Mouse (Mus musculus): ENCODE data around the gene Rin3. TPM values are rescaled to one million over a fixed set of nuclear protein-coding genes. Genes with fewer than 3 reads are reported as not detected.

Rin3 gene
- polyA plus RNA-seq, 1 experiment from 2014 or later: 9.9 TPM

DNA sequence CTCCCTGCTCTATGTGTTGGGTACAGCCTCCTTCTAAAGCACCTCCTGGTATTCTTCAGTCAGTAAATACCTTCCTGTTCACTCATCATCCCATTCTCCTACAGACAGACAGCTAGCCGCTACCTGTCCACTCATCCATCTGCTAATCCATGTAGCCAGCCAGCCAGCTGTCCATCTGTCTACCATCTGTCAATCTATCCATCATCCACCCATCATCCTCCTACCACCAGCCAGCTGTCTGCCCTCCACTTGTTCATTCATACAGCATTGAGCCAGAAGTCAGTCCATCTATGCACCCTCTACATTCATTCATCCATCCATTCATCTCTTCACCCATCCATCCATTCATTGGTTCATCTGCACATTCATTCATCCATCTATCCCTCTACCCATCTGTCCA, 6.7 kb downstream of the Rin3 start:
- peaks cover 65% of the 10 kb centered on the region for H3K4me1 ChIP-seq (replicated peaks)
- no peak overlapping the region for H3K9ac ChIP-seq
- no peak overlapping the region for H3K4me3 ChIP-seq
- ATAC-seq (ENCODE audit: insufficient number of reproducible peaks, low FRiP score): no peak
- H3K27me3 ChIP-seq (replicated peaks): no peaks in the 10 kb centered on the region
- no peaks in the 10 kb centered on the region for H3K36me3 ChIP-seq
- no peak overlapping the region for H3K27ac ChIP-seq (ENCODE audit: poor library complexity, severe bottlenecking)
- no peak overlapping the region for H3K4me2 ChIP-seq
- WGBS: 90% methylated on average over 1 of the region's 1 CpGs
- H3K9me3 ChIP-seq (replicated peaks): no peaks in the 10 kb centered on the region

DNA sequence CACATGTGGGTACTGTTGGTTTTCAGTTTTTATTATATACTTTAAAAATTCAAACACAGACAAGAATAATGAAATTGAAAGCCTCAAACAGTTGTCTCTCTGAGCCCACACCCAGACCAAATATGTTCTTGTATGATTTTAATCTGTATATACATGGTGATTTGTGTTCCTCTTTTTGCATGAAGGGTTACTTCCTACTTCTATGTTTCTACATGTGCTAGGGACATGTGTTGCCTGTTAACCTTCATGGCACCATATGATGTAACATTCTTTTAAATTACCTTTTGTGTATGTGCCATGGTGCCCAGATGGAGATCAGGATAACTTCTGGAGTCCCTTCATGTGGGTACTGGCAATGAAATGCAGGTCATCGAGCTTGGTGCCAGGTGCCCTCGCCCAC, 7.8 kb downstream of the Rin3 start:
- Histone ChIP-seq H3K4me3 (no peak overlapping the region), H3K9ac (no peak overlapping the region), H3K9me3 (replicated peaks) (no peaks in the 10 kb centered on the region), H3K4me2 (no peak overlapping the region), H3K36me3 (0 out of 2 replicates have a peak, but pooled peaks cover 5% of the 10 kb centered on the region), H3K27me3 (replicated peaks) (no peaks in the 10 kb centered on the region), H3K27ac (ENCODE audit: poor library complexity, severe bottlenecking) (no peak overlapping the region), H3K4me1 (replicated peaks) (peaks cover 64% of the 10 kb centered on the region)
- 85% methylated on average over 2 of the region's 2 CpGs for WGBS
- no peak for ATAC-seq (ENCODE audit: insufficient number of reproducible peaks, low FRiP score)

DNA sequence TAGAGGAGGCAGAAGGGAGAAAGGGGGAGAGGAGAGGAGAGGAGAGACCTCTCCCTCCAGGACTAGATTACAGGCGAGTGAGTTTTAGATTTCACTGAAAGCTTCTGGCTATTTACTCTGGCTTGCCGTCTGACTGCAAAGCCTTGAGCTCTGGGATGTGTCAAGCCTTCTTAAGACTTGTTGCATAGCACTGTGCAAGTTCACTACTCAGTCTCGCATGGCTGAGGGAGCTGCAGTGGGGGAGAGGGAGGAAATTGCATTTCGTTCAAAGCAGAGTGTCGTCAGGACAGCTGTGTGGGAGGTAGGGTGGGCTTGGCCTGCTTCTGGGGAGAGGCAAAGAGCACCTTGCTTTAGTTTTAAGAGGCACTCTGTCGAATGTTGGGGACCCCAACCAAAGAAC, 8.8 kb downstream of the Rin3 start:
- WGBS: 19% methylated on average over 6 of the region's 6 CpGs
- Histone ChIP-seq H3K36me3 (0 out of 2 replicates have a peak, but pooled peaks cover 5% of the 10 kb centered on the region), H3K9ac (no peak overlapping the region), H3K4me3 (no peak overlapping the region), H3K27me3 (replicated peaks) (no peaks in the 10 kb centered on the region), H3K27ac (ENCODE audit: poor library complexity, severe bottlenecking) (peak overlapping the region; percentile 47; the same call in 1 of the 2 replicates), H3K4me2 (no peak overlapping the region), H3K9me3 (replicated peaks) (no peaks in the 10 kb centered on the region), H3K4me1 (replicated peaks) (peaks cover 56% of the 10 kb centered on the region)
- no peak for ATAC-seq (ENCODE audit: insufficient number of reproducible peaks, low FRiP score)

DNA sequence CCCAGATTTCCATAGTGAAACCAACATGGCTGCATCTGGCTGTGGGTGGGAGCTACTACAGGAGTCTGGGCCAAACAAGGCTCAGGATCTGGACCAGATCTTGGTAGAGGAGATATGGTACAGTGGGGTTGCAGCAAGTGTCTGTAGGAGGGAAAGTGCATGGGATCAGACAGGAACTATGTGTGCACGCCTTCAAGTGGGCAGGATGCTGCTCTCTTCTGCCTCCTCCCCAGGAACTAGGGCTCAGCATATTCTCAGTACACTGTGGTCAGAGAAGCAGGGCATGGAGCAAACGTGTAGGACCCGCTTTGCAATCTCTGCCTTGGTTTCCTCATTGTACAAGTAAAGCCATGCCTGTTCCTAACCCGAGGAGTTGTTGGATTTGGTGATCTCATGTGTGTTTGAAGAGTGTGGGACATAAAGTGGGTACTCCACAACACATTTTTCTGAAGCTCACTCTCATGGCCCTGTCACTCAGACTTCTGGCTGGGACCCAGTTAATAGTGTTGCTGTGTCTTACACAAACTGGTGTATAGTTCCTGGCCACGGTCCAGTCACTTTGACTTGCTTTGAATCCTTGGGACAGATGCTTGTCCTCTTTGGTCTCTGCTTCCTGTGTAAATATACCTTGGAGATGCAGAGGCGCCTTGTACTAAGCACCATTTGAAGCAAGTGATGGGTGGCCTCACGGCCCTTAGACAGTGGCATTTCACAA, 9.8 kb downstream of the Rin3 start:
- H3K9me3 ChIP-seq (replicated peaks): no peaks in the 10 kb centered on the region
- H3K4me2 ChIP-seq: no peak overlapping the region
- ATAC-seq (ENCODE audit: insufficient number of reproducible peaks, low FRiP score): no peak
- H3K27ac ChIP-seq (ENCODE audit: poor library complexity, severe bottlenecking): peak overlapping the region; percentile 47; the same call in 1 of the 2 replicates
- H3K9ac ChIP-seq: no peak overlapping the region
- peaks cover 47% of the 10 kb centered on the region for H3K4me1 ChIP-seq (replicated peaks)
- H3K4me3 ChIP-seq: no peak overlapping the region
- H3K27me3 ChIP-seq (replicated peaks): no peaks in the 10 kb centered on the region
- 0 out of 2 replicates have a peak, but pooled peaks cover 5% of the 10 kb centered on the region for H3K36me3 ChIP-seq
- WGBS: 74% methylated on average over 7 of the region's 7 CpGs

DNA sequence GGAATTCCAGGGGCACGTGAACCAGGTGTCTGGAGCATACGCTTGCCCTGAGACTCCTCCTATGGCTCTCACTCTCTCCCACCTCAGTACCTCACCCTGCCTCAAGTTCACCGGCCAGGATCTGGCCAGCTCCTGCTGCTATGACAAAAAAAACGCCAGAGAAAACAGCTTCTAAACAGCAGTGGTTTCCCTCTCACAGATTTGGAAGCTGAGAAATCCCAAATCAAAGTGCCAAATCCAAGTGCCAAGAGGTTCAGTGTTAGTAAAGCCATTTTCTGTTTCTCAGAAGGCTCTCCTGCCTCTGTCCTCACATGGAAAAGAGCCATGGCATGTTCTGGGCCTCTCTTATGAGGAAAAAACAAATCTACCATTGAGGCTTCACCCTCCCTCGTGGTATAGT, 11.8 kb downstream of the Rin3 start:
- no peak for ATAC-seq (ENCODE audit: insufficient number of reproducible peaks, low FRiP score)
- H3K27me3 ChIP-seq (replicated peaks): no peaks in the 10 kb centered on the region
- H3K9ac ChIP-seq: no peak overlapping the region
- H3K4me3 ChIP-seq: no peak overlapping the region
- WGBS: 65% methylated on average over 5 of the region's 5 CpGs
- H3K4me1 ChIP-seq (replicated peaks): peaks cover 37% of the 10 kb centered on the region
- H3K27ac ChIP-seq (ENCODE audit: poor library complexity, severe bottlenecking): no peak overlapping the region
- H3K36me3 ChIP-seq: 0 out of 2 replicates have a peak, but pooled peaks cover 5% of the 10 kb centered on the region
- no peak overlapping the region for H3K4me2 ChIP-seq
- no peaks in the 10 kb centered on the region for H3K9me3 ChIP-seq (replicated peaks)

DNA sequence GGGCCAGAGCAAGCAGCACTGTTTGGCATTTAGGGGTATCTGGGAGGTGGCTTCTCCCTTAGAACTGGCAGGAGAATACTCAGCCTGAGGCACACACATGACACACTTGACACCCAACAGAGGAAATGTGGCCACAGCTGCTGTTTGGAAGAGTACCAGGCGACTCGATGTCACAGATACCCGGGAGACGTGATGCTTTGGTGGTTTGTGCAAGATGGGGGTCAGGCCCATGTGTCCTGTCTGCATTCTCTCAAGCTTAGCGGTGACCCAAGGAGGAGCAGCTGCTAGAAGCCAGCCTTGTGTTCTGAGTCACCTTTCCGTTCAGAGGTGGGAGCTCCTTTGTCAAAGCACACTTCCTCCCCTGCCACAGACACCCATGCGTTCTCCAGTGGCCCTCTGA, 12.4 kb downstream of the Rin3 start:
- no peaks in the 10 kb centered on the region for H3K27me3 ChIP-seq (replicated peaks)
- H3K4me2 ChIP-seq: no peak overlapping the region
- 52% methylated on average over 7 of the region's 7 CpGs for WGBS
- no peaks in the 10 kb centered on the region for H3K9me3 ChIP-seq (replicated peaks)
- peaks cover 37% of the 10 kb centered on the region for H3K4me1 ChIP-seq (replicated peaks)
- H3K9ac ChIP-seq: no peak overlapping the region
- no peak overlapping the region for H3K4me3 ChIP-seq
- no peak overlapping the region for H3K27ac ChIP-seq (ENCODE audit: poor library complexity, severe bottlenecking)
- 0 out of 2 replicates have a peak, but pooled peaks cover 5% of the 10 kb centered on the region for H3K36me3 ChIP-seq
- ATAC-seq (ENCODE audit: insufficient number of reproducible peaks, low FRiP score): no peak

DNA sequence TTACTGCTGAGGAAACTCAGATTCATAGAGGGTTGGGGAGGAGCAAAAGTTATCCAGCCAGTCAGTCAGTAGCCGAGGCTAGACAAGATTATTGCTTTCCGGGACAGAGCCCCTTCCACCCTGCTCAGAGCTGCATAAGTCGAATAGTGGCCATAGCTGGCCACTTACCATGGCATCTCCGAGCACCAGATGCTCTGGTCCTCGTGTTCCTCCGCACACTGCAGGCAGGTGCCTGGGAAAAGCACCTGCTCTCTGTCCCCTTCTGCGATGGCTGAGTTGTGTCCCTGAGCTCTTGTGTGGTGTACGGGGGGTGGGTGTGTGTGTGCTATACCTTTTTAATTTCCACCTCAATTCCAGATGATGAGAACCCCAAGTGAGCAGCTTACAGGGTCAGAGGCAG, 12.8 kb downstream of the Rin3 start:
- Histone ChIP-seq H3K9ac (no peak overlapping the region), H3K4me2 (no peak overlapping the region), H3K4me1 (replicated peaks) (peaks cover 37% of the 10 kb centered on the region), H3K27ac (ENCODE audit: poor library complexity, severe bottlenecking) (no peak overlapping the region), H3K4me3 (no peak overlapping the region), H3K9me3 (replicated peaks) (no peaks in the 10 kb centered on the region), H3K27me3 (replicated peaks) (no peaks in the 10 kb centered on the region), H3K36me3 (0 out of 2 replicates have a peak, but pooled peaks cover 5% of the 10 kb centered on the region)
- ATAC-seq (ENCODE audit: insufficient number of reproducible peaks, low FRiP score): no peak
- 70% methylated on average over 8 of the region's 8 CpGs for WGBS

DNA sequence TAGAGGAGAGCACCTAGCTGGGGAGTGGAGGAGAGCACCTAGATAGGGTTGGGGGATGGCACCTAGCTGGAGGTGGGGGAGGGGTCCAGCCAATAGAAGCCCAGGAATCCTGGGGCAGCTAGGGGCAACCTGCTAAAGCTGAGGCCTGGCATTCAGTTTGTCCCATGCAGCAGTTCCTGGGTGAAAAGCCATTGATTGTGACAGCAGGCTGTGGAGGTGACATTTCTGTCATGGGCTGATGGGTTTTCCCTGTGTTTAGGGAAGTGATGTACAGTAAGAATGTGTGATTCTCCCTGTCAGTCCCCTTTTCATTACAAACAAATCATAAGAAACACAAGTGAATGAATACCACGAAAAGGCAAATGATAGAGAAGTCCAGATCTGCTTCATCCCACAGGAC, 13.5 kb downstream of the Rin3 start:
- no peak overlapping the region for H3K9ac ChIP-seq
- no peak overlapping the region for H3K27ac ChIP-seq (ENCODE audit: poor library complexity, severe bottlenecking)
- peaks cover 38% of the 10 kb centered on the region for H3K4me1 ChIP-seq (replicated peaks)
- 83% methylated on average over 1 of the region's 1 CpGs for WGBS
- H3K4me3 ChIP-seq: no peak overlapping the region
- no peaks in the 10 kb centered on the region for H3K9me3 ChIP-seq (replicated peaks)
- H3K36me3 ChIP-seq: 0 out of 2 replicates have a peak, but pooled peaks cover 5% of the 10 kb centered on the region
- ATAC-seq (ENCODE audit: insufficient number of reproducible peaks, low FRiP score): no peak
- H3K27me3 ChIP-seq (replicated peaks): no peaks in the 10 kb centered on the region
- H3K4me2 ChIP-seq: no peak overlapping the region

DNA sequence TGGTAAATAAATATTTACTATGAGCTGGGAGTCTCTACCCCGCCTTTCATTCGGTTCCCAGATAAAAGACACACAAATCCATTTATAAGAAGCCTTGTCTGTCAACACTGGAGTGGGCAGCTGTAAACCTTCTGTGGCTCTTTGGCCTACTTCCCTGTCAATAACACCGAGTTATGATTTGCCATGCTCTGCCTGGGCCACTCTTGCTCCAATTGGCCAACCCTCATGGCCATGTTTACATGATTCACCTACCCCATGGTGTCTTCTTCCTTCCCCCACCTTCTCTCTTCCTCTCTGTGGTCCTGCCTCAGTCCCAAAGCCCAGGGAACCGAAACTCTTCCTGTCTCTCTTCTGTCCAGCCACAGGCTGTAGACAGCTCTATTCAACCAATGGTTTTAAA, 14.1 kb downstream of the Rin3 start:
- H3K4me1 ChIP-seq (replicated peaks): peaks cover 39% of the 10 kb centered on the region
- H3K9ac ChIP-seq: no peak overlapping the region
- H3K9me3 ChIP-seq (replicated peaks): no peaks in the 10 kb centered on the region
- 76% methylated on average over 4 of the region's 4 CpGs for WGBS
- no peaks in the 10 kb centered on the region for H3K27me3 ChIP-seq (replicated peaks)
- no peak for ATAC-seq (ENCODE audit: insufficient number of reproducible peaks, low FRiP score)
- no peak overlapping the region for H3K4me2 ChIP-seq
- 0 out of 2 replicates have a peak, but pooled peaks cover 5% of the 10 kb centered on the region for H3K36me3 ChIP-seq
- H3K4me3 ChIP-seq: no peak overlapping the region
- H3K27ac ChIP-seq (ENCODE audit: poor library complexity, severe bottlenecking): no peak overlapping the region

DNA sequence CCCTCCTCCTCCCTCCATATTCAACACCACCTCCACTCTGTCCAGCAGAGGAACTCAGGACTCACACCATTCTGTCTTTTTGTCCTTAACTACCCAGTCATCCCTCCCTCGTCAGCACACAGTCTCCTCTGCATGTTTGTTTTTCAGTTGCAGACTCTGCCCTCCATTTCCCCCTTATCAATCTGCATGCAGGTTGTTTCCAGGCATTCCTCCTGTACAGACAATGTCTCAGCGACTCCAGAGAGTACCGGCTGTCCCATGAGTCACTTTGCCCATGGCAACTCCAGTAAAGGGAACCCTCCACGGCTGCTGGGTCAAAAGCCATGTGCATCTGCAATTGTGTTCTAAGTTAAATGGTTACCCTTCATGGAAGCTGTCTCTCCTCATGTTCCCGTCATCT, 16.4 kb downstream of the Rin3 start:
- 31% methylated on average over 5 of the region's 5 CpGs for WGBS
- H3K4me2 ChIP-seq: no peak overlapping the region
- H3K4me3 ChIP-seq: no peak overlapping the region
- H3K4me1 ChIP-seq (replicated peaks): peaks cover 53% of the 10 kb centered on the region
- peak; percentile 44 for ATAC-seq (ENCODE audit: insufficient number of reproducible peaks, low FRiP score)
- no peak overlapping the region for H3K27ac ChIP-seq (ENCODE audit: poor library complexity, severe bottlenecking)
- H3K9me3 ChIP-seq (replicated peaks): no peaks in the 10 kb centered on the region
- H3K36me3 ChIP-seq: 0 out of 2 replicates have a peak, but pooled peaks cover 5% of the 10 kb centered on the region
- H3K9ac ChIP-seq: no peak overlapping the region
- H3K27me3 ChIP-seq (replicated peaks): no peaks in the 10 kb centered on the region

DNA sequence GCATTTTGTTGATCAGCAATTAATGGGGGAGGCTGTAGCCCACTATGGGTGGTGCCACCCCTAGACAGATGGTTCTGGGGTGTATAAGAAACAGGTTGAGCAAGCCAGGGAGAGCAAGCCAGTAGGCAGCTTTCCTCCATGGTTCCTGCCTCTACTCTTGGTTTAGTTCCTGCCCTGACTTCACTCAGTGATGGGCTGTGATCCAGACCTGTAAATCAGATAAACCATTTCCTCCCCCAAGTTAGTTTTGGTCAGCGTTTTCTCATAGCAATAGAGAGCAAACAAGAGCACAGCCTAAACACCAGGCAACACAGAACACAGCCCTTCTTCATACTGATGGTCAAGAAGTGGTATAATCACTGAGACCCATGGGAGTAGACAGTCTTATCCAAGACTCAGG, 18.7 kb downstream of the Rin3 start:
- H3K27ac ChIP-seq (ENCODE audit: poor library complexity, severe bottlenecking): no peak overlapping the region
- WGBS: 62% methylated on average over 1 of the region's 1 CpGs
- H3K9ac ChIP-seq: no peak overlapping the region
- H3K4me3 ChIP-seq: no peak overlapping the region
- no peaks in the 10 kb centered on the region for H3K36me3 ChIP-seq
- H3K4me1 ChIP-seq (replicated peaks): peaks cover 58% of the 10 kb centered on the region
- H3K9me3 ChIP-seq (replicated peaks): no peaks in the 10 kb centered on the region
- no peak for ATAC-seq (ENCODE audit: insufficient number of reproducible peaks, low FRiP score)
- no peak overlapping the region for H3K4me2 ChIP-seq
- H3K27me3 ChIP-seq (replicated peaks): no peaks in the 10 kb centered on the region

DNA sequence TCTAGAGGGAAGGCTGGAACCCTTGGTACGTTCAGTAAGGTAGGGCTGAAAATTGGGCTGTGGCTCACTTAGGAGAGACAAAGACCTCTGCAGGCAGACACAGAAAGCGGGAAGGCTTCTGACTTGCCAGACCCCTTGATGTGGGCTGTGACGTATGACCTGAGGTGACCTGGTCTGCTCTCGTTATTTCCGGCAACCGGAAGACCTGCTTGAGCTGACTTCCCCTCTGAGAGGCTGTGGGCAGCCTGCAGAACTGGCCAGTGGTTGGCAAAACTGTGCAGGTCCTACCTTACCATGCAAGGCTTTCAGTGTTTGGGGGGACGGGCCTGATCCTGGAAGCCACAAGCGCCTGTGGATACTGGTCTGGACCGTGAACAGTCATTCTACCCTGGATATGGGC, 19.5 kb downstream of the Rin3 start:
- 67% methylated on average over 9 of the region's 9 CpGs for whole genome bisulfite sequencing
- Histone ChIP-seq H3K9ac (no peak overlapping the region), H3K9me3 (replicated peaks) (no peaks in the 10 kb centered on the region), H3K4me3 (no peak overlapping the region), H3K27ac (ENCODE audit: poor library complexity, severe bottlenecking) (no peak overlapping the region), H3K36me3 (no peaks in the 10 kb centered on the region), H3K4me1 (replicated peaks) (peaks cover 65% of the 10 kb centered on the region), H3K4me2 (no peak overlapping the region), H3K27me3 (replicated peaks) (no peaks in the 10 kb centered on the region)
- ATAC-seq (ENCODE audit: insufficient number of reproducible peaks, low FRiP score): no peak
